Mouse (Mus musculus) ES-Bruce4 (cell line): ENCODE measurements around the gene Myh7.

ENCODE experiments used
- CTCF ChIP-seq: IDR thresholded peaks from one replicate; pipeline ENCODE4 v1.8.1; 2011; ENCODE audit warnings: low read depth, low read length
- POLR2A ChIP-seq: IDR thresholded peaks from one replicate; pipeline ENCODE4 v1.8.1; 2011; ENCODE audit warnings: low read length; ENCODE audit not compliant: insufficient read depth

DNA sequence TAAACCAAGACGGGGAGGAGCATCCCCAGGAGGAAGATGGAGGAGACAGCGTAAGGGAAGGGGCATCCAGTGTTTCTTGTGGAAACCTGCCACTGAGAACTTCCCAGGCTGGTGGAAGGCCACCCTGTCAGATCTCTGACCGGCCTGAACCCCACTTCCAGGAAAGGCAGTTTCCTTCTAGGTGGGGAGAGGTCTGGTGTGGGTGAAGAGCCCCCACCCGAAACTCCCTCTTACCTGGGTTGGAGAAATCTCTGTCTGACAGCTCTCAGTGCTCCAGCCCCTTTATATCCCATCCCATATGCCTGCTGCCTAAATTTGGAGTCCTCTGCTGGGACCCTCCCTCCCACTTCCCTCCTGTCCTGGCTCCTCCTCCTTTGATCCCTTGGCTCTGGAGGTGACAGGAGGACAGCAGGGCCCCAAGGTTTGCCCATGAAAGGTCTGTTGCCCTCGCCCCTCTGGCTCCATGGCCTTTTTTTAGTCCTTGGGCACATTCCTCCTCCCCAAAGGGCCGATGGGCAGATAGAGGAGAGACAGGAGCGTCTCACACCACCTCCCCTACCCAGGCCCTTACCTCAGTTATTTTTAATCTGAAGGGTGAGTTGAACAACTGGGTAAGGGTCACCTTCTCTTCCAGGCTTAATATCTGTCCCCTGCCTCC, 28.0 kb downstream of the Myh7 start, which contains the start of gene Myh6:
- TF ChIP-seq CTCF (no peak), POLR2A (no peak)
